Mouse (Mus musculus): ENCODE results near the gene Rnf216. TPM values are rescaled to one million over a fixed set of nuclear protein-coding genes. Genes with fewer than 3 reads are reported as not detected.

Gene Rnf216
- total and polyA plus RNA-seq, 3 experiments: 15.5 to 30.7 (median 18.2) TPM

GRCm38 (mm10) chr5:143054703-143055102 lies 58.1 kb downstream of the Rnf216 start:
- H3K9ac ChIP-seq (ENCODE audit: insufficient read depth, low read depth): no peak overlapping the region
- H3K27me3 ChIP-seq (replicated peaks): no peaks in the 10 kb centered on the region
- H3K36me3 ChIP-seq (replicated peaks in 1 of 2; ENCODE audit: control insufficient read depth in 1 of 2, insufficient read depth in 1 of 2, low read length in 1 of 2): peaks cover 12 to 58% of the 10 kb centered on the region in 2 experiments
- H3K4me1 ChIP-seq (ENCODE audit: control insufficient read depth in 1 of 2, insufficient read depth in 2 of 2): peaks cover 31 to 75% of the 10 kb centered on the region in 2 experiments
- no peaks in the 10 kb centered on the region; the same call in 1 of the 2 replicates for H3K79me2 ChIP-seq (replicated peaks; ENCODE audit: control insufficient read depth, extremely low read depth, insufficient read depth, poor library complexity, severe bottlenecking)
- no peak overlapping the region for H3K4me3 ChIP-seq (replicated peaks in 1 of 3; ENCODE audit: low read depth in 2 of 3, low read length in 2 of 3, poor library complexity in 1 of 3)
- no peak for TF ChIP-seq MAFK (IDR thresholded peaks at IDR 0.05; ENCODE audit: insufficient replicate concordance, low read length)
- TF ChIP-seq NELFE (IDR thresholded peaks at IDR 0.05; ENCODE audit: low read depth, low read length): no peak
- no peak for TF ChIP-seq SMC3 (IDR thresholded peaks at IDR 0.05; ENCODE audit: low read depth, low read length)
- TF ChIP-seq ZC3H11A (IDR thresholded peaks at IDR 0.05; ENCODE audit: low read depth, low read length): no peak
- TF ChIP-seq ZNF384 (IDR thresholded peaks at IDR 0.05; ENCODE audit: low read depth, low read length): no peak
- no peak for TF ChIP-seq TCF12 (IDR thresholded peaks at IDR 0.05; ENCODE audit: low read depth, low read length)
- no peak for TF ChIP-seq CHD2 (IDR thresholded peaks at IDR 0.05; ENCODE audit: low read length)
- TF ChIP-seq USF1 (IDR thresholded peaks at IDR 0.05; ENCODE audit: low read depth, low read length): no peak
- TF ChIP-seq KAT2A (IDR thresholded peaks at IDR 0.05; ENCODE audit: insufficient replicate concordance, low read length): no peak
- no peak for TF ChIP-seq CHD1 (IDR thresholded peaks at IDR 0.05; ENCODE audit: low read depth, low read length)
- TF ChIP-seq PAX5 (IDR thresholded peaks at IDR 0.05; ENCODE audit: low read length): no peak
- no peak for TF ChIP-seq USF2 (conservative IDR thresholded peaks at IDR 0.05; ENCODE audit: low read depth, low read length)
- TF ChIP-seq JUN (IDR thresholded peaks at IDR 0.05; ENCODE audit: insufficient read depth, low read depth, low read length): no peak
- dilution Hi-C loops (cut with MboI; ENCODE audit: extremely low pct_ligation_motif_present, extremely low pct_unique_long_range_greater_than_20kb, low sequenced_read_pairs) (no loop called here), in situ Hi-C loops (cut with MboI; ENCODE audit: low pct_ligation_motif_present, low pct_unique_long_range_greater_than_20kb, low sequenced_read_pairs) (no loop called here)
- peaks cover 2% of the 10 kb centered on the region for H3K9me3 ChIP-seq (replicated peaks; ENCODE audit: low read length)
- peak overlapping the region; percentile 70; the same call in 1 of the 2 replicates for H3K27ac ChIP-seq (ENCODE audit: insufficient read depth, low read depth)
- peak overlapping the region; percentile 12; the same call in 1 of the 2 replicates for H3K4me2 ChIP-seq (ENCODE audit: insufficient read depth, low read depth, poor library complexity, severe bottlenecking)
- no peak for DNase-seq (ENCODE audit: extremely low read depth)

DNA sequence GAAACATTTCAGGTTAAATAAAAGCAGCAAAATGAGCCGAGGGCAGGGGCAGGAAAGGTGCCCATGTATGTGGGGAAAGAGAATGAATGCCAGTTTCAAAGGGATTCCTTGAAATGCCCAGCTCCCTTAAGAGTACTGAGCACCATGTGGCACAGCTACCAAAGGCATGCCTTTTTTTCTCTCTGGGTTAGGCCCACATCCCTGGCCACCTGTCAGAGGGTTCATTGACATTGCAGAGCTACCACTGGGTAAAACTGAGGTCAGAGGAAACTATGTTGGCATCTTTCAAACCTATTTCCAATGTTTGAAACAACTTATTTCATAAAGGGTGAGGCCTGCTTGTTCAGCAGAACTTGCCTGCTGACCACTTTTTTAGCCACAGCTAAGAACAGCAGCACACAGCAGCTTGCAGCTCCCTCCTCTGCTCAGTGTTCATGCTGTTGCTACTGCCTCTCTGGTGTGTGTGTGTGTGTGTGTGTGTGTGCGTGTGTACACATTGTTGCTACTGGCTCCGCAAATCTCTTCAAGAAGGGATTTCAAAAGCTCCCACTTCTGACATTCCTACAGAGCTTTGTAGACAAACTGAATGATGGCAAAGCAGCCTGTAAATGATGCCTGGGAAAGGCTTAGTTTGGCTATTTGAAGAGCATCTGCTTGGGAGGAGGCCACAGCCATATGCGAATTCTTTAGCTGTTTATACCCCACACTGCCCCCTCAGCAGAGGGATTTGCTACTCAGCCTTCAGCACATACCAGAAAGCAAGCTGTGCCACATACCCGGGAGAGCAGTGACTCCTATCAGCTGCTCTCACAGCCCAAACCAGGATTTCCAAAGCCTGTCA lies 59.4 kb downstream of the Rnf216 start:
- no peak overlapping the region for H3K4me2 ChIP-seq (ENCODE audit: insufficient read depth, low read depth, poor library complexity, severe bottlenecking)

More for the DNA sequence above, 59.4 kb downstream of the Rnf216 start:
- DNase-seq (ENCODE audit: extremely low read depth): no peak
- no peak overlapping the region for H3K27ac ChIP-seq (ENCODE audit: insufficient read depth, low read depth)
- H3K36me3 ChIP-seq (replicated peaks in 1 of 2; ENCODE audit: control insufficient read depth in 1 of 2, insufficient read depth in 1 of 2, low read length in 1 of 2): peaks cover 18 to 61% of the 10 kb centered on the region in 2 experiments
- dilution Hi-C loops (cut with MboI; ENCODE audit: extremely low pct_ligation_motif_present, extremely low pct_unique_long_range_greater_than_20kb, low sequenced_read_pairs) (no loop called here), in situ Hi-C loops (cut with MboI; ENCODE audit: low pct_ligation_motif_present, low pct_unique_long_range_greater_than_20kb, low sequenced_read_pairs) (no loop called here)
- no peak overlapping the region for H3K9ac ChIP-seq (ENCODE audit: insufficient read depth, low read depth)
- H3K4me1 ChIP-seq (ENCODE audit: control insufficient read depth in 1 of 2, insufficient read depth in 2 of 2): peaks cover 22 to 72% of the 10 kb centered on the region in 2 experiments
- H3K9me3 ChIP-seq (replicated peaks; ENCODE audit: low read length): peaks cover 2% of the 10 kb centered on the region
- no peak overlapping the region for H3K4me3 ChIP-seq (replicated peaks in 1 of 3; ENCODE audit: low read depth in 2 of 3, low read length in 2 of 3, poor library complexity in 1 of 3)
- no peak for TF ChIP-seq TBP (conservative IDR thresholded peaks at IDR 0.05; ENCODE audit: low read depth, low read length)
- no peak for TF ChIP-seq MAFK (IDR thresholded peaks at IDR 0.05; ENCODE audit: insufficient replicate concordance, low read length)
- no peak for TF ChIP-seq NRF1 (IDR thresholded peaks at IDR 0.05; ENCODE audit: low read depth, low read length)
- no peak for TF ChIP-seq GABPA (IDR thresholded peaks at IDR 0.05; ENCODE audit: insufficient replicate concordance, low read depth, low read length)
- TF ChIP-seq ZKSCAN1 (IDR thresholded peaks at IDR 0.05; ENCODE audit: borderline replicate concordance, low read depth, low read length): no peak
- no peak for TF ChIP-seq POLR2AphosphoS2 (IDR thresholded peaks at IDR 0.05; ENCODE audit: low read depth, low read length)
- TF ChIP-seq BHLHE40 (IDR thresholded peaks at IDR 0.05; ENCODE audit: low read depth, low read length): no peak
- TF ChIP-seq MEF2A (IDR thresholded peaks at IDR 0.05; ENCODE audit: borderline replicate concordance, low read depth, low read length): no peak
- no peak for TF ChIP-seq USF1 (IDR thresholded peaks at IDR 0.05; ENCODE audit: low read depth, low read length)
- TF ChIP-seq SMC3 (IDR thresholded peaks at IDR 0.05; ENCODE audit: low read depth, low read length): no peak
- TF ChIP-seq CTCF (conservative IDR thresholded peaks at IDR 0.05 in 1 of 2, IDR thresholded peaks at IDR 0.05 in 1 of 2; ENCODE audit: low read depth in 2 of 2, low read length in 2 of 2): no peak
- no peak for TF ChIP-seq PAX5 (IDR thresholded peaks at IDR 0.05; ENCODE audit: low read length)
- TF ChIP-seq SIN3A (IDR thresholded peaks at IDR 0.05; ENCODE audit: low read length): no peak
- TF ChIP-seq UBTF (IDR thresholded peaks at IDR 0.05; ENCODE audit: low read depth, low read length): no peak
- TF ChIP-seq JUND (conservative IDR thresholded peaks at IDR 0.05; ENCODE audit: low read depth, low read length): no peak
- no peak for TF ChIP-seq HCFC1 (IDR thresholded peaks at IDR 0.05; ENCODE audit: low read depth, low read length)
- H3K79me2 ChIP-seq (replicated peaks; ENCODE audit: control insufficient read depth, extremely low read depth, insufficient read depth, poor library complexity, severe bottlenecking): no peaks in the 10 kb centered on the region; the same call in 1 of the 2 replicates
- H3K27me3 ChIP-seq (replicated peaks): no peaks in the 10 kb centered on the region

Data from CH12.LX (cell line).